Mouse (Mus musculus): ENCODE results near the gene Vnn3.

Gene Vnn3

DNA sequence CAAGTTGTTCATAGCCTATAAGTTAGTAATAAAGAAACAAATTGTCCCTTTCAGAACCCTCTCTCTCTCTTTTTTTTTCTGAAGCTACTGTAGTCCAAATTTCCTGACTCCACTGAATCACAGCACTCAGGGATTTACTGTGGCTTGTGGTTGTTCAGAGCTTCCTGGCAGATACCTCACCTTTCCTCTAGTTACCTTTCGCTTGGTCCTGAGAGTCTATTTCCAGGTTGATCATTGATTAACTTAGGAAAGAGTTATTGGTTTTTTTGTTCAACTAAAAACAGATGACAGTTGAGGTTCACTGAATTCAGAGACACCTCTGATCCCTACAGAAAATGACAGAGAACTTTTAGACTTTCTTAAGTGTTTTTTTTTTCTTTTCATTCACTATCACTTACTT is 33.6 kb downstream of the Vnn3 start:
- in situ Hi-C loops (cut with MboI; ENCODE audit: unreplicated experiment in 2 of 2), result no loop called here

DNA sequence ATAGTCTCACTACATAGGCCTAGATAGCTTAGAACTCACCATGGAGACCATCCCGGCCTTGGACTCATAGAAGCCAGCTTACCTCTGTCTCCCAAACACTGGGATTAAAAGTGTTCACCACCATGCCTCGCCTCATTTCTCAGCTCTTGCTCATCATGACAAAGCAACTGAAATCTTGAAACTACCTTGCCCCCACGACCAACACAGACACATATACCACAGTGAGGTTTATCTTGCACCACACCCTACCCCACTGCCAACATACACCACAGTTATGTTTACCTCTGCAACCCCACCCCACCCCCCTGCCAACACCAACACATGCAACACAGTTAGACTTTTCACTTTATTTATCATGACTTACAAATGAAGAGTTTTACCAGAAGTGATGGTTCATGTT is 34.8 kb downstream of the Vnn3 start:
- in situ Hi-C loops (cut with MboI; ENCODE audit: unreplicated experiment in 2 of 2), result no loop called here

DNA sequence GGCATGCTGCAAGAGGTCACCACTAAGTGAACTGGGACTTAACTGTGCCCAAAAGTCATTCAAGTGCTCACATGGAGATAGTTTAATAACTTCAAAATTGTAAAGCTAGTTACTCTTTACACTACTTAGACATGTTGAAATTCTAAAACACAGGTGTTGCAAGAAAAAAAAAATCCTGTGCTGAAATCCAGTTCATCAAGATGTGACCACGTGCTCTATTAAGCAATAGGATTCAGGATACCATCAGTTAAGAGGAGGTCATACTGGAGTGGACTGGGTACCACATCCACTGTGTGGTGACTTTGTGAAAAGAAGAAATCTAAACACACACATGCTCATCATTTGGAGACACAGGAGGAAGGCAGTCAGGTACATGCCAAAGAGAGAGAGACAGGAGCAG is 41.7 kb downstream of the Vnn3 start:
- in situ Hi-C loops (cut with MboI; ENCODE audit: unreplicated experiment in 2 of 2), result no loop called here

DNA sequence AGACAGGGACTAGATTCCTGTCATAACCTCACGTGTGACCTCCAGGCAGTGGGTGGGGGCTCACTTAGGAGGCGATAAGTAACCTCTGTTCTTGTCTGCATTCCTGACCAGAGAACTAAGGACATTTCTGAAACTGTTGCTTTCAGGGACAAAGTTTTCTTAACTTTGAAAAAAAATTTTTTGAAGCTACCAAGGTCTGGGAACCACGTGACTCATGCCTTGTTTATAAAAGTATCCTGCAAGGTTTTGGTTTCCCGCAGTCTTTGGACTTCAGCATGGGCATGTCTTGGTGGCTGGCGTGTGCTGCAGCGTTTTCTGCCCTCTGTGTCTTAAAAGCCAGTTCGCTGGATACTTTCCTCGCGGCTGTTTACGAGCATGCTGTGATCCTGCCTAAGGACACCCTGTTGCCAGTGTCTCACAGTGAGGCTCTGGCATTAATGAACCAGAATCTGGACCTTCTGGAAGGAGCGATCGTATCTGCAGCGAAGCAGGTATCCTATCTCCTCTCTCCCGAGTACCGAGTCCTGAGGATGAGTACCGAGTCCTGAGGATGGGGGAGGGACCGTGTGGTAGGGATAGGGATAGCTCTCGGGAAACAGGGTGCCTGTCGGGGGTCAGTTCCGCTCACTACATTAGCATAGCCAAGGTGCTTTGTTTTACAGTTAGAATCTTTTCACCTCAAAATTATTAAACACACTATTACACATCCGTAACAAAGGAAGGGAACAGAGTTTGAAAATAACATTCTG is 43.5 kb downstream of the Vnn3 start, which contains the start of gene Vnn1:
Gene Vnn1 (plus strand): TSS at position 88 of the 749 bp plus-strand sequence.
- in situ Hi-C loops (cut with MboI; ENCODE audit: unreplicated experiment in 2 of 2), result no loop called here

DNA sequence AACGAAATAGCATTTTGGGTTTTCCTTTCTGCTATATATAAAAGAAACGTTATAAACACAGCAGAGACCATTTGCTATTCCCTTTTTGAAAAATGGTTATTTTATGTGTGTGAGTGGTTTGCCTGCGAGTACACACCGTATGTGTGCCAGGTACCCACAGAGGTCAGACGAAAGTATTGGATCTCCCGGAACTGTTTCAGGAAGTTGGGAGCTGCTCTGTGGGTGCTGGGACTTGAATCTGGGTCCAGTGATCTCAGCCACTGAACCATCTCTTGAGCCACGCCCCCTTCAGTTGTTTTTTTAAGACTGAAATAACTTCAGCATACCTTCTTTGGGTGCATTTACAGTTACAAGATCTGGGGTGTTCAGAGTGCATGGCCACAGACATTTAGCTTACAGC is 44.1 kb downstream of the Vnn3 start:
- in situ Hi-C loops (cut with MboI; ENCODE audit: unreplicated experiment in 2 of 2), result no loop called here

DNA sequence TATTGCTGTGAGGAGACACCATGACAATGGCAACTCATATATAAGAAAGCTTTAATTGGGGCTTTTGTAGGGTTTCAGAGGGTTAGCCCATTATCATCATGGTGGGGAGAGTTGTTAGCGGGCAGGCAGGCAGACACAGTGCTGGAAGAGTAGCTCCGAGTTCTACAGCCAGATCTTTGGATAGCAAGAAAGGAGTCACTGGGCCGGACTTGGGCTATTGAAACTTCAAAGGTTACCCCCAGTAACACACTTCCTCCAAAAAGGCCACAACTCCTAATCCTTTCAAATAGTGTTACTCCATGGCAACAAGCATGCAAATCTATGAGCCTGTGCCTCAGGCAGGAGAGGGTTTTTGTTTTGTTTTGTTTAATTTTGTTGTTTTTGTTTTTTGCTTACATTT is 49.9 kb downstream of the Vnn3 start:
- in situ Hi-C loops (cut with MboI; ENCODE audit: unreplicated experiment in 2 of 2), result no loop called here

DNA sequence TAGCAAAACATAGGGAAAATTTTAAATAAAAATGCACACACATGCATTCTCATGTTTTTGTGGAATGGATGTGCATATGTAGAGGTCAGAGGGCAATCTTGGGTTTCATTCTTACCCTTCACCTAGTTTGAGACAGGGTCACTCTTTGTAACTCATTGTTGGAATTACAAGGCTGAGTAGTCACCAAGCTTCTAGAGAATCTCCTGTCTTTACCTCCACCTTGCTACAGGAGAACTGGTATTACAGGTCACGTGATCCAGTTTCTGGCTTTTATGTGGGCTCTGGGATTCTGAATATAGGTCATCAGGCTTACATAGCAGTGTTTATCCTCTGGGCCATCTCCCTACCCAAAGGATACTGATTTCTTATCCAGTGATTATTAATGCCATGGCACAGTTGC is 54.4 kb downstream of the Vnn3 start:
- in situ Hi-C loops (cut with MboI; ENCODE audit: unreplicated experiment in 2 of 2), result no loop called here

Measured in v-Abl transformed pro-B cells (cell line).